Mouse (Mus musculus) thymus, postnatal 14 days (tissue): ENCODE data around the gene Ptgr1.

Experiments used
- DNase-seq: peaks from one replicate; pipeline ENCODE4 v3.0.0; 2021

The Ptgr1 gene

GRCm38 (mm10) chr4:58990609-58991434 is 3.9 kb upstream of the Ptgr1 start:
- no peak for DNase-seq

GRCm38 (mm10) chr4:58989303-58989898 is 2.5 kb upstream of the Ptgr1 start:
- DNase-seq = no peak

GRCm38 (mm10) chr4:58985157-58985648 is 1.7 kb downstream of the Ptgr1 start:
- peak; percentile 86 for DNase-seq

GRCm38 (mm10) chr4:58982806-58983205 is 4.1 kb downstream of the Ptgr1 start:
- DNase-seq = no peak

- DNase-seq = no peak
Observed at GRCm38 (mm10) chr4:58981421-58981820, 5.5 kb downstream of the Ptgr1 start.

GRCm38 (mm10) chr4:58975711-58976110 is 11.2 kb downstream of the Ptgr1 start:
- DNase-seq = no peak

GRCm38 (mm10) chr4:58970678-58971077 is 16.2 kb downstream of the Ptgr1 start:
- no peak for DNase-seq

GRCm38 (mm10) chr4:58965136-58965535 is 21.8 kb downstream of the Ptgr1 start:
- DNase-seq = no peak

GRCm38 (mm10) chr4:58963271-58963670 is 23.6 kb downstream of the Ptgr1 start:
- DNase-seq = no peak

GRCm38 (mm10) chr4:58961719-58962118 is 25.2 kb downstream of the Ptgr1 start:
- no peak for DNase-seq

GRCm38 (mm10) chr4:58952630-58953029 is 34.3 kb downstream of the Ptgr1 start:
- no peak for DNase-seq

GRCm38 (mm10) chr4:58948391-58948790 is 38.5 kb downstream of the Ptgr1 start:
- DNase-seq = no peak

GRCm38 (mm10) chr4:58944695-58945094 is 42.2 kb downstream of the Ptgr1 start:
- no peak for DNase-seq

GRCm38 (mm10) chr4:58944206-58944553 is 42.7 kb downstream of the Ptgr1 start:
- no peak for DNase-seq

GRCm38 (mm10) chr4:58943420-58944205 is 43.3 kb downstream of the Ptgr1 start, which contains the start of gene Zkscan16:
Zkscan16 (plus strand) TSS chr4:58943628.
- peak; percentile 68 for DNase-seq

- DNase-seq = no peak
Observed at GRCm38 (mm10) chr4:58942942-58943341, 44.0 kb downstream of the Ptgr1 start.

GRCm38 (mm10) chr4:58941638-58942037 is 45.3 kb downstream of the Ptgr1 start:
- DNase-seq = no peak

- DNase-seq = no peak
Observed at GRCm38 (mm10) chr4:58935846-58936245, 51.1 kb downstream of the Ptgr1 start.

GRCm38 (mm10) chr4:58934746-58935476 is 52.0 kb downstream of the Ptgr1 start:
- DNase-seq = peak; percentile 48

GRCm38 (mm10) chr4:58934308-58934707 is 52.6 kb downstream of the Ptgr1 start:
- no peak for DNase-seq

- no peak for DNase-seq
Observed at GRCm38 (mm10) chr4:58932541-58932940, 54.4 kb downstream of the Ptgr1 start.

GRCm38 (mm10) chr4:58927661-58928060 is 59.3 kb downstream of the Ptgr1 start:
- DNase-seq = no peak

GRCm38 (mm10) chr4:58926120-58926519 is 60.8 kb downstream of the Ptgr1 start:
- no peak for DNase-seq
